Mouse (Mus musculus): ENCODE data around the gene Gm20388. TPM values are rescaled to one million over a fixed set of nuclear protein-coding genes. Genes with fewer than 3 reads are reported as not detected.

Gm20388 gene
- polyA plus RNA-seq, 1 experiment from 2014 or later: 7.4 TPM

DNA sequence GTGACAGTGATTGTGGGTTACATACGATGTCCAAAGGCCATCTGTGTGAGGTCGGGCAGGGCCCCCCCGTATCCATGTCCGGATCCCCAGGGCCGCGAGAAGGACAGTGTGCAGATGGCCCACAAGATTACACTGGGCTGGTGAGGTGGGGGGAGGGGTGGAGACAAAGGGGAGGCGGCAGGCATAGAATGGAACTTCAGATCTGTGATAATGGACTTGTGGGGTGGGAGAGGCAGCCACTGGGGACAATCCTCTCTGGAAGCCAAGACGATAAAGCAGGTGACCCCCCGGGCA is 425.4 kb downstream of the Gm20388 start:
- WGBS: 6% methylated on average over 9 of the region's 9 CpGs
- Histone ChIP-seq H3K36me3 (ENCODE audit: control insufficient read depth, insufficient read depth, low read length) (no peaks in the 10 kb centered on the region), H3K9me3 (replicated peaks; ENCODE audit: control insufficient read depth, low read length) (0 out of 2 replicates have a peak, but pooled peaks cover 3% of the 10 kb centered on the region), H3K4me2 (ENCODE audit: low read depth, low read length) (peak overlapping the region; percentile 50; the same call in 1 of the 2 replicates), H3K27ac (ENCODE audit: low read length) (peak overlapping the region; percentile 38; the same call in 1 of the 2 replicates), H3K9ac (ENCODE audit: low read length) (peak overlapping the region; percentile 57; the same call in 1 of the 2 replicates), H3K4me3 (replicated peaks; ENCODE audit: low read length) (no peak overlapping the region), H3K4me1 (ENCODE audit: control insufficient read depth, insufficient read depth, low read length) (peaks cover 20% of the 10 kb centered on the region), H3K27me3 (ENCODE audit: control insufficient read depth, insufficient read depth, low read length) (no peaks in the 10 kb centered on the region)
- ATAC-seq (ENCODE audit: insufficient read depth, low FRiP score): no peak

DNA sequence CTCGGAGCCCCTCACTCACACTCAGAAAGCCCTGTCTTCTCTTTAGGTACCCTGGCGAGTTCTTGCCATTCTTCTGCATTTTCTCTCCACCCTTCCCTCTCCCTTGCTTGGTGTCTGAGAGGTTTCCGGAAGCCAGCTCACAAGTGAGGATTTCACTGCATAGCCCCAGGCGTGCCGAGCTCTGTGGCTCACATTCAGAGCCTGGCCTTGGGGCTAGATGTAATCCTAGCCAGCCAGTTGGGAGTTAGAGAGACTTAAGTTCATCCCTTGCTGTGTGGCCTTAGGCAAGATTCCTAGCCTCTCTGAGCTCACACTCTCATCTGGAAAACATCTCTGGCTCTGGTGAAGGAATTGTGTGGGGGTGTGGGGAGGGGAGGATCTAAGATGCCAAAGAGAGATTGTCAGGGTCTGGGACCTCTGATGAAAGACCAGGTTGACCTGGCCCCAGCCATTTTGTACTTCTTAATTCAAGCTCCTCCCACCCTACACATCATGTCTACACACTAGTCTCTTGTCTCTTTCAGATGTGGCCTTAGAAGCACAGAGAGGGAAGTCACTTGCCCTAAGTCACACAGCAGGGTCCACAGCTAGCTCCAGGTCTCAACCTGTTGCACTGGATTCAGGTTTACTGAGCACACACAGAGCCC is 426.4 kb downstream of the Gm20388 start:
- ATAC-seq (ENCODE audit: insufficient read depth, low FRiP score): no peak
- Histone ChIP-seq H3K27ac (ENCODE audit: low read length) (no peak overlapping the region), H3K36me3 (ENCODE audit: control insufficient read depth, insufficient read depth, low read length) (no peaks in the 10 kb centered on the region), H3K4me1 (ENCODE audit: control insufficient read depth, insufficient read depth, low read length) (peaks cover 20% of the 10 kb centered on the region), H3K4me3 (replicated peaks; ENCODE audit: low read length) (no peak overlapping the region), H3K4me2 (ENCODE audit: low read depth, low read length) (no peak overlapping the region), H3K27me3 (ENCODE audit: control insufficient read depth, insufficient read depth, low read length) (no peaks in the 10 kb centered on the region), H3K9ac (ENCODE audit: low read length) (no peak overlapping the region), H3K9me3 (replicated peaks; ENCODE audit: control insufficient read depth, low read length) (0 out of 2 replicates have a peak, but pooled peaks cover 3% of the 10 kb centered on the region)
- 59% methylated on average over 5 of the region's 5 CpGs for WGBS

DNA sequence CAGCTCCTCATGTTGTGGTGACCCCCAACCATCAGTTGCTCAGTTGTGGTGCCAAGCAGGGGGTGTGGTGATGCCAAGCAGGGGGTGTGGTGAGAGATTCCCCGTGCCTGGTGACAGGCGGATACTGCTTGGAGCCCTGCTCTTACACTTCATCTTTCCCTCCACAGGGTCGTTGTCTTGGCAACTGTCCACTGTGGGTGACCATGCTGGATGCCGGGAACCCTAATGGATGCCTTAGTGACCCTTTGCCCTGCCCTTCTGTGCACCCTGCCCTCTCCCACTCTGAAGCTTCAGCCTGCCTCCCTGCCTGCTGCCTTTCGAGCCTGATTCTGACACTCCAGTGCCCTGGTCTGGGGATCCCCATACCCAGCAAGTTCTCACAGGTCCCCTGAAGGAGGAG is 427.0 kb downstream of the Gm20388 start:
- no peak overlapping the region for H3K9ac ChIP-seq (ENCODE audit: low read length)
- H3K27ac ChIP-seq (ENCODE audit: low read length): no peak overlapping the region
- H3K4me2 ChIP-seq (ENCODE audit: low read depth, low read length): no peak overlapping the region
- no peak overlapping the region for H3K4me3 ChIP-seq (replicated peaks; ENCODE audit: low read length)
- no peak for ATAC-seq (ENCODE audit: insufficient read depth, low FRiP score)
- H3K9me3 ChIP-seq (replicated peaks; ENCODE audit: control insufficient read depth, low read length): 0 out of 2 replicates have a peak, but pooled peaks cover 3% of the 10 kb centered on the region
- no peaks in the 10 kb centered on the region for H3K36me3 ChIP-seq (ENCODE audit: control insufficient read depth, insufficient read depth, low read length)
- H3K4me1 ChIP-seq (ENCODE audit: control insufficient read depth, insufficient read depth, low read length): peaks cover 20% of the 10 kb centered on the region
- no peaks in the 10 kb centered on the region for H3K27me3 ChIP-seq (ENCODE audit: control insufficient read depth, insufficient read depth, low read length)
- WGBS: 54% methylated on average over 5 of the region's 5 CpGs

DNA sequence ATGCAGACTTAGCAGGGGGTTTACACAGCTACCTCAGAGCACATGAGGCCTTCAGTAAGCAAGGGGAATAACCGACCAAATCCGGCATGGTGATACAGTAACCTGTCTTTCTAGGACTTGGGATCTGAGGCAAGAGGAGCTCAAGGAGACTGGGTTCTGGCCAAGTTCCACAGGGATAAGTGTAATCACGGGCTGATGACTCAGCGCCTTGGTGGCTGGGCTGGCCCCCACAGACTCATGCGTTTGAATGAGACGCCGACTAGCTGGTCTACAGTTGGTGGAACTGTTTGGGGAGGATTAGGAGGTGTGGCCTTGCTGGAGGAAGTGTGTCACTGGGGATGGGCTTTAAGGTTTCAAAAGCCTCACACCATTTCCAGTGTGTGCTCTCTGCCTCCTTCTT is 428.0 kb downstream of the Gm20388 start:
- Histone ChIP-seq H3K27me3 (ENCODE audit: control insufficient read depth, insufficient read depth, low read length) (no peaks in the 10 kb centered on the region), H3K4me2 (ENCODE audit: low read depth, low read length) (no peak overlapping the region), H3K36me3 (ENCODE audit: control insufficient read depth, insufficient read depth, low read length) (no peaks in the 10 kb centered on the region), H3K27ac (ENCODE audit: low read length) (no peak overlapping the region), H3K4me1 (ENCODE audit: control insufficient read depth, insufficient read depth, low read length) (peaks cover 20% of the 10 kb centered on the region), H3K4me3 (replicated peaks; ENCODE audit: low read length) (no peak overlapping the region), H3K9me3 (replicated peaks; ENCODE audit: control insufficient read depth, low read length) (0 out of 2 replicates have a peak, but pooled peaks cover 3% of the 10 kb centered on the region), H3K9ac (ENCODE audit: low read length) (no peak overlapping the region)
- 88% methylated on average over 7 of the region's 7 CpGs for WGBS
- no peak for ATAC-seq (ENCODE audit: insufficient read depth, low FRiP score)

DNA sequence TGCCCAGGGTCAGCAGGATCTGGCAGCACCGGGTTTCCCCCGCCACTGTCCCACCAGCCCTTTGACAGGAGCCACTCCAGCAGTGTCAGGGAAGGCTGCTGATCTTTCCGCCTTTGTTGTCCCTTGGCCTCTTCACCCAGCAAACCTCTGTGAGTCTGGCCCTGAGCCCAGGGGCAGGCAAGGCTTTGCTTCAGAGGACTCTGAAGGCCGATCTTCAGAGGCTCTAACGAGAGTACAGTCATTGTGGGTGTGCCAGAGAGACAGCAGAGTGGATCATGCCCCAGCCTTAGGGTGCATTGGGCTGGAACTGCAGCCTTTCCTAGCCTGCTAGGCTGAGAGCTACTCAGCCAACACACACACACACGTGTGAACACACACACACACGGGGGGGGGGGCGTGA is 429.1 kb downstream of the Gm20388 start:
- H3K27me3 ChIP-seq (ENCODE audit: control insufficient read depth, insufficient read depth, low read length): no peaks in the 10 kb centered on the region
- ATAC-seq (ENCODE audit: insufficient read depth, low FRiP score): no peak
- peaks cover 17% of the 10 kb centered on the region for H3K4me1 ChIP-seq (ENCODE audit: control insufficient read depth, insufficient read depth, low read length)
- H3K27ac ChIP-seq (ENCODE audit: low read length): no peak overlapping the region
- H3K4me3 ChIP-seq (replicated peaks; ENCODE audit: low read length): no peak overlapping the region
- 68% methylated on average over 7 of the region's 8 CpGs for WGBS
- no peaks in the 10 kb centered on the region for H3K36me3 ChIP-seq (ENCODE audit: control insufficient read depth, insufficient read depth, low read length)
- no peak overlapping the region for H3K9ac ChIP-seq (ENCODE audit: low read length)
- H3K9me3 ChIP-seq (replicated peaks; ENCODE audit: control insufficient read depth, low read length): 0 out of 2 replicates have a peak, but pooled peaks cover 3% of the 10 kb centered on the region
- no peak overlapping the region for H3K4me2 ChIP-seq (ENCODE audit: low read depth, low read length)

DNA sequence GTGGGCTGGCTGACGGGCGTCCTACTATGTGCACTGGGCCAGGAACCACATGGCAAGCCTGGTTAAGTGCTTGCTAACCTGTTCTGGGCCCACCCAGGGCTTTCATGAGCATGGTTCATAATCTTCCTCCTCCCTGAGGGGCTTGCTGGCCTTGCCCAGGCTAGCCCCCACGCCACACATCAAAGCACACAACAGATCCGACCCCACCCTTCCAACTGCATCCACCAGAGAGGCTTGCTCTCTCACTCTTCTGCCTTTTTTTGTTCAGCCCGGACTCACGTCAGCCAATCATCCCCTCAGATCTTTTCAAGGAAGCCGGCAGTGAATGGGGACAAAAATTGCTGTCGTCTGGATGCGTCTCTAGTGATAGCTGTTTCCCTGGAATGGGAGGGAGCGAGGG is 430.5 kb downstream of the Gm20388 start:
- no peak overlapping the region for H3K9ac ChIP-seq (ENCODE audit: low read length)

DNA sequence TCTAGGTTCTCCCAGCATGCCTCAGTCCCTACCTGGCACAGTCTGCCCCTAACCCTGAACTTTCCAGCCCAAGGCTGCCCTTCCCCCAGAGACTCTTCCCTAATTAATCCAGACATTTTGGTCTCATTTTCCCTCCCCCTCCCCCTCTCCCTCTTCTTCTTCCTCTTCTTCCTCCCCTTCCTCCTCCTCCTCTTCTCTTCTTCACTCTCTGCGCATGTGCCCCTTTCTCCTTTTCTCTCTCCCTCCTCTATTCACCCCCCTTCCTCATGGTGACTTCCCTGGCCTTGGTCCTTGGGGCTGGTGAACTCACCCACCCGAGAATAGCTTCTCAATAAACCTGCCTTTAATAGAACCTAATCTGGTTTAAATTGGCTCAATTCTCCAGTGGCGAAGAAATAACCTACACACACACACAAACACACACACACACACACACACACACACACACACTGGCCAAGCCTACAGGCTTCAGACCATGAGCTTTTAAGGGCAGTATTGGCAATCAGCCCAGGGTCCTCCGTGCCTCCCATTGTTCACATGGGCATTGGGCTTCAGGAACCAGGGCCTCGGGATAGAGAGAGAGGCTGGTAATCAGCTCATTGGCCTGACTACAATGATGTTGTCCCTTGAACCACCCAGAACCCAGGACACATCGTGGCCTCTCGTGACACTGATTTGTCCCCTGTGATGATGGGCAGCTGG is 432.4 kb downstream of the Gm20388 start:
- WGBS: 74% methylated on average over 7 of the region's 7 CpGs
- Histone ChIP-seq H3K4me1 (ENCODE audit: control insufficient read depth, insufficient read depth, low read length) (no peaks in the 10 kb centered on the region; the same call in 1 of the 2 replicates), H3K27ac (ENCODE audit: low read length) (no peak overlapping the region), H3K4me2 (ENCODE audit: low read depth, low read length) (no peak overlapping the region), H3K4me3 (replicated peaks; ENCODE audit: low read length) (no peak overlapping the region), H3K36me3 (ENCODE audit: control insufficient read depth, insufficient read depth, low read length) (no peaks in the 10 kb centered on the region), H3K9ac (ENCODE audit: low read length) (no peak overlapping the region), H3K9me3 (replicated peaks; ENCODE audit: control insufficient read depth, low read length) (0 out of 2 replicates have a peak, but pooled peaks cover 3% of the 10 kb centered on the region), H3K27me3 (ENCODE audit: control insufficient read depth, insufficient read depth, low read length) (no peaks in the 10 kb centered on the region)
- no peak for ATAC-seq (ENCODE audit: insufficient read depth, low FRiP score)

More for the DNA sequence above, 430.5 kb downstream of the Gm20388 start:
- Histone ChIP-seq H3K4me3 (replicated peaks; ENCODE audit: low read length) (no peak overlapping the region), H3K4me1 (ENCODE audit: control insufficient read depth, insufficient read depth, low read length) (peaks cover 4% of the 10 kb centered on the region; the same call in 1 of the 2 replicates), H3K27ac (ENCODE audit: low read length) (no peak overlapping the region), H3K36me3 (ENCODE audit: control insufficient read depth, insufficient read depth, low read length) (no peaks in the 10 kb centered on the region), H3K27me3 (ENCODE audit: control insufficient read depth, insufficient read depth, low read length) (no peaks in the 10 kb centered on the region), H3K9me3 (replicated peaks; ENCODE audit: control insufficient read depth, low read length) (0 out of 2 replicates have a peak, but pooled peaks cover 3% of the 10 kb centered on the region), H3K4me2 (ENCODE audit: low read depth, low read length) (no peak overlapping the region)
- WGBS: 77% methylated on average over 10 of the region's 10 CpGs
- no peak for ATAC-seq (ENCODE audit: insufficient read depth, low FRiP score)

DNA sequence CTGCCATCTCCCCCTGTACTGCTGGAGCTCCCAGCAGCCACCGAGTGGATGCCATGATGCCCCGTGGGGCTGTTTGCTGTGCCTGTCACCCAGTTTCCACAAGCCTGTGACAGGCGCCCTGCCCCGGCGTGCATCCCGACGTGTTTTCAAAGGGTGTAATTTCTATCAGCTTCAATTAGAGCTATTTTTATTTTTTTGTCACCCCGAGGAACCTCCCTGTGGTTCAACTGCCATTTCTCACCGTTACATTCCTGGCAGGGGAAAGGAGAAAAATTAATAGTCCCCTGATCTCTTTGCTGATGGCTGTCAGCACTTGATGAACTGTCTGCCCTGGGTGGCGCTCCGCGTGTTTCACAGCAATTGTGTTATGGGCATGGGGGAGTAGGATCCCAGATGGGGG is 432.9 kb downstream of the Gm20388 start:
- Histone ChIP-seq H3K4me3 (replicated peaks; ENCODE audit: low read length) (no peak overlapping the region), H3K9ac (ENCODE audit: low read length) (no peak overlapping the region), H3K36me3 (ENCODE audit: control insufficient read depth, insufficient read depth, low read length) (no peaks in the 10 kb centered on the region), H3K9me3 (replicated peaks; ENCODE audit: control insufficient read depth, low read length) (0 out of 2 replicates have a peak, but pooled peaks cover 3% of the 10 kb centered on the region), H3K27me3 (ENCODE audit: control insufficient read depth, insufficient read depth, low read length) (no peaks in the 10 kb centered on the region), H3K4me2 (ENCODE audit: low read depth, low read length) (no peak overlapping the region), H3K27ac (ENCODE audit: low read length) (no peak overlapping the region), H3K4me1 (ENCODE audit: control insufficient read depth, insufficient read depth, low read length) (no peaks in the 10 kb centered on the region; the same call in 1 of the 2 replicates)
- 76% methylated on average over 12 of the region's 12 CpGs for WGBS
- no peak for ATAC-seq (ENCODE audit: insufficient read depth, low FRiP score)

DNA sequence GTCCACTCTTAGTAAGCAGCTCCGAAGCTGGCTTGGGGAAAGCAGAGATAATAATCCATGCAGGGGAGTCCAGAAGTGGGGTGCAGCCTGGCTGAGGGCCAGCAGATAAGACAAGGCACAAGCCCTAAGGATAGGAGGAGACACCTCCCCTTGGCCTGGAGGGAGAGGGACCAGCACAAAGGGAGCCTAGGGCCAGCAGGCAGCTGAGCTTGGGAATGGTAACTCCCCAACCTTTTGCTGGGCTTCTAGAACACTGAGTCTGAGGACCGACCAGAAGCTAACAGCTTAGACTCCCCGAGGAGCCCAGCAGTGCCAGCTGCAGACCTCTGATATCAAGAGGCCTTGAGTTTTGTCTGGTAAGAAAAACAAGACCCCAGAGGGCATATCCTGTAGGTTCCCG is 433.5 kb downstream of the Gm20388 start:
- no peaks in the 10 kb centered on the region for H3K36me3 ChIP-seq (ENCODE audit: control insufficient read depth, insufficient read depth, low read length)
- no peak overlapping the region for H3K4me2 ChIP-seq (ENCODE audit: low read depth, low read length)
- H3K4me3 ChIP-seq (replicated peaks; ENCODE audit: low read length): no peak overlapping the region
- H3K9me3 ChIP-seq (replicated peaks; ENCODE audit: control insufficient read depth, low read length): no peaks in the 10 kb centered on the region
- no peak overlapping the region for H3K27ac ChIP-seq (ENCODE audit: low read length)
- peaks cover 3% of the 10 kb centered on the region; the same call in 1 of the 2 replicates for H3K4me1 ChIP-seq (ENCODE audit: control insufficient read depth, insufficient read depth, low read length)
- no peak for ATAC-seq (ENCODE audit: insufficient read depth, low FRiP score)
- no peak overlapping the region for H3K9ac ChIP-seq (ENCODE audit: low read length)
- no peaks in the 10 kb centered on the region for H3K27me3 ChIP-seq (ENCODE audit: control insufficient read depth, insufficient read depth, low read length)
- 39% methylated on average over 4 of the region's 4 CpGs for WGBS
